Mouse (Mus musculus) right cerebral cortex, adult 2 months (tissue): ENCODE measurements at regions not wholly inside any gene's neighbourhood (a gene's known extent, or its start where the extent isn't known, plus 50 kb on each side); places are given as distances from the start of the nearest gene placed in this dataset.

Source experiments
- DNase-seq, 2 experiments: peaks; one replicate each; pipeline ENCODE4 v3.0.0; 2021 to 2022; ENCODE audit warnings: low spot score in 2 of 2

DNA sequence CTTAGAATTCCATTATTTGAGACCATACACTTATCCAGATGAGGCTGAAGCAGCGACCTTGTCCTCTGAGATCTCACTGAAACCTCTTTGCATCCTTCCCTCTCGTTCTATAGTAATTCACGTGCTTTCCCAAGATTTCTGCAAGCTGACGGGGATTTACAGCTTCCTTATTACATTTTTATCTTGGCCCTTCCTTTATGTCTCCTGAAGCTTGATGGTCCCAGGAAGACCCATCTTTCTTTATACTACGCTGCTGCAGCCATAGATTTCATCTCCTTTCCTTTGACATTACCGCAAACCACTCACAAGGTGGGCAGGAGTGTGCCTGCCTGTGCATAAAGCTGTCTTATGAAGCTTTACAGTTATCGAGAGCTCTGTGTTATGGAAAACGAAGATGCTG, 63.3 kb upstream of the Rbms3 start:
- no peak for DNase-seq

DNA sequence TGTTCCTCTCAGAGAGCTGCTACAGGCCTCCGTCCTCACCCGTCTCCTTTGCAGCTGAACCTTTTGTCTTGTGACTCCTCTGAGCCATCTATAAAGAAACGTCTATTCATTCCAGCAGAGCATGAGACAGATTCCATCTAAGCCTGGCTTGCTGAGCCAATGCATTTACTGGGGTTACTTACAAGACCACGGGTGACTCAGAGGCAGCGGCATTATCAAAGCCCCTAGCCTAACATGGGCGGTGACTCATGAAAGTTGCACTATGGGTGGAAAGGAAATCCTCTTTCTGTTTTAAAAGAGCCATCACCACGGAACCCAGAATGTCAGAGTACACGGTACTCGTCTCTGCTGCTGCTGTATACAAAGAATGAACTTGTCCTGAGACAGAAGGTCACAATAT, 62.8 kb upstream of the Rbms3 start:
- no peak for DNase-seq

DNA sequence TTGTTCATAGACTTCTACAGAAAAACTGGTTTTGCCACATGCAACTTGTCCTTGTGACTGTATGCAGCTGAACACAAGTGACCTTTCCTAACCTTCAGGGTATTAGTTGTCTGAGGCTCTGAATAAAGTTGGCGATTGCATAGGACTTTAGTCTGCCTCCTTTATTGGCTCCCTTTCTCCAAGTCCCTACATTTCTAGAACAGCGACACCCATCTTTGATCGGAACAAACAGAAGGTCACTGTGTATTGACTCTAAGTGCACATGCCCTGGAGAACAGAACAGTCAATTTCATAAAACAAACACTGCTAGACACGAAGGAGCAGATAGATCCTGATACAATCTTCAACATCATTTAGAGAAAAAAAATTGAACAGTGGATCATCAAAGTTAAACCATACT, 60.2 kb upstream of the Rbms3 start:
- DNase-seq = no peak
